Mouse (Mus musculus): ENCODE measurements around the gene Tnik. TPM values are rescaled to one million over a fixed set of nuclear protein-coding genes. Genes with fewer than 3 reads are reported as not detected.
A peak's percentile ranks its signal among the peaks of the same experiment; 100 is the strongest.

The Tnik gene
- polyA plus RNA-seq, 1 experiment from 2014 or later, result 40.1 TPM

DNA sequence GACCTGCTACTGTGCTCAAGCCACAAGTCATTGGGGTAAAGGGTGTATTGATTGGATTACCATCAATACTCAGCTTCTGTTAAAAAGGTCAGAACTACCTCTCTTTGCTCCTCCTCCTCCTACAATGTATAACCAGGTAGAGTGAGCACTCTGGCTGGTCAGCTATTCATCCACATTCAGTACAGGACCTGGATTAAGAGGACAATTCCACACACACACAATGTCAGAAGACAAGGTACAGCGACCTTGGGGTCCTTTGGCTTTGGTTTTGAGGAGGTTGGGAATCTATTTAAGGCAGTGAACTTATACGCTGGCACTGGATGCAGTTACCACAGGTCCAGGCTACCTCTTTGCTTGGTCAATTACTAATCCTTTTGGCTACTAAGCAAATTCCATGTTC lies 434.8 kb downstream of the Tnik start, which contains the start of gene Slc2a2:
TSS of gene Slc2a2 (plus strand) at position 107 of the 400 bp plus-strand sequence.
- DNase-seq (ENCODE audit: low spot score), result no peak
- WGBS, result 89% methylated on average over 2 of the region's 2 CpGs
- ATAC-seq (ENCODE audit: low FRiP score), result no peak
- H3K9ac ChIP-seq (ENCODE audit: low read depth, low read length), result no peak within 1 kb of the TSS
- H3K4me3 ChIP-seq (ENCODE audit: low read depth, low read length), result no peak within 1 kb of the TSS
- no peaks in the 10 kb centered on the region for H3K9me3 ChIP-seq (ENCODE audit: control insufficient read depth, low read length)
- H3K27me3 ChIP-seq (ENCODE audit: control insufficient read depth, insufficient read depth, low read length), result no peaks in the 10 kb centered on the region
- no peaks in the 10 kb centered on the region for H3K4me1 ChIP-seq (replicated peaks; ENCODE audit: control insufficient read depth, insufficient read depth, low read length)
- H3K27ac ChIP-seq (ENCODE audit: low read depth, low read length), result no peak within 1 kb of the TSS
- H3K36me3 ChIP-seq (ENCODE audit: control insufficient read depth, insufficient read depth, low read length), result no peaks in the 10 kb centered on the region
- H3K4me2 ChIP-seq (replicated peaks; ENCODE audit: low read depth, low read length), result no peak within 1 kb of the TSS

DNA sequence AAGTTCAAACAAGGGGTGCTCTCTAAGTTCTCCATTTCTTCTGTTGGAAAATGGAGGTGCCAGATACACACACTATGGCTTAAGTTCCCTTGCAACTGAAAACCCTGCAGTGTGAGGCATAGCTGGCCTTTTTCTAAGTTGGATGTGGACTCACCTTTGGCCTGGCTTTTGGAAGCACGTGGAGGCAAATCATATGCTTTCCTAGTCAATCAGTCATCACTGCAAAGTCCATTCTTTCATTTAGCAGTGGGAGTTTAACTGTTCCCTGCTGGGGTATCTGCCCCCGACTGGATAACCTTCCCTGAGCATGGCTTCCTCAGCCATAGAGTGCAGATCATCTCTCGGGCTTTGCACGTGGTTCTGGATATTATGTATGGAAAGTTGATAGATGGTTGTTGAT lies 436.6 kb downstream of the Tnik start:
- 69% methylated on average over 4 of the region's 4 CpGs for WGBS
- H3K27me3 ChIP-seq (ENCODE audit: control insufficient read depth, insufficient read depth, low read length), result no peaks in the 10 kb centered on the region
- no peak overlapping the region for H3K9ac ChIP-seq (ENCODE audit: low read depth, low read length)
- DNase-seq (ENCODE audit: low spot score) (no peak), ATAC-seq (ENCODE audit: low FRiP score) (no peak)
- no peak overlapping the region for H3K4me3 ChIP-seq (ENCODE audit: low read depth, low read length)
- no peaks in the 10 kb centered on the region for H3K4me1 ChIP-seq (replicated peaks; ENCODE audit: control insufficient read depth, insufficient read depth, low read length)
- no peaks in the 10 kb centered on the region for H3K36me3 ChIP-seq (ENCODE audit: control insufficient read depth, insufficient read depth, low read length)
- no peaks in the 10 kb centered on the region for H3K9me3 ChIP-seq (ENCODE audit: control insufficient read depth, low read length)
- no peak overlapping the region for H3K4me2 ChIP-seq (replicated peaks; ENCODE audit: low read depth, low read length)
- no peak overlapping the region for H3K27ac ChIP-seq (ENCODE audit: low read depth, low read length)

DNA sequence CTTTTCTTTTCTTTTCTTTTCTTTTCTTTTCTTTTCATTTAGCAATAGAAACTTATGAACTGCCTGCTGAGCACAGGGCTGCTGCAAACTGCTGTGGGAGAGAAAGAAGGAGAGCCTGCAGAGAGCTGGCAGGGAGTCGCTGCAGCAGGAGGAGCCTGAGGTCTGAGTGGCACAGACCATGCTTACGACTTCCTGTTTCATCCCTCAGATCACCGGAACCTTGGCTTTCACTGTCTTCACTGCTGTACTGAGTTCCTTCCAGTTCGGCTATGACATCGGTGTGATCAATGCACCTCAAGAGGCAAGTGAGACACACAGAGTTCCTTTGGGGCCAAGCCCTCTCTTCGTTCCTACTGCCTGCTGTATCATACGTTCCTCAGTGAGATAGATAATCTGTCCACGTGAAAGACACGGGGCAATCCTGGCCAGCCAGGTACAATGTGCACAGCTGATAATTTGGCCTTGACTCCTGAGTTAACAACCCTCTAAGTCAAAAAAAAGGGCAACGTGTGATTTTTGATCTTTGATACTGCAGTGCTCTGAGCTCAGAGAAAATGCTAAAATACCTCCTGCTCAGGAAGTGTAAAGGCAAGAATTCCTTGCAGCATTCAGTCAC lies 442.6 kb downstream of the Tnik start:
- Histone ChIP-seq H3K9me3 (ENCODE audit: control insufficient read depth, low read length) (no peaks in the 10 kb centered on the region), H3K4me2 (replicated peaks; ENCODE audit: low read depth, low read length) (no peak overlapping the region), H3K27ac (ENCODE audit: low read depth, low read length) (no peak overlapping the region), H3K27me3 (ENCODE audit: control insufficient read depth, insufficient read depth, low read length) (no peaks in the 10 kb centered on the region), H3K9ac (ENCODE audit: low read depth, low read length) (no peak overlapping the region), H3K36me3 (ENCODE audit: control insufficient read depth, insufficient read depth, low read length) (no peaks in the 10 kb centered on the region), H3K4me3 (ENCODE audit: low read depth, low read length) (no peak overlapping the region), H3K4me1 (replicated peaks; ENCODE audit: control insufficient read depth, insufficient read depth, low read length) (no peaks in the 10 kb centered on the region)
- ATAC-seq (ENCODE audit: low FRiP score) (no peak), DNase-seq (ENCODE audit: low spot score) (no peak)
- WGBS, result 76% methylated on average over 10 of the region's 10 CpGs

DNA sequence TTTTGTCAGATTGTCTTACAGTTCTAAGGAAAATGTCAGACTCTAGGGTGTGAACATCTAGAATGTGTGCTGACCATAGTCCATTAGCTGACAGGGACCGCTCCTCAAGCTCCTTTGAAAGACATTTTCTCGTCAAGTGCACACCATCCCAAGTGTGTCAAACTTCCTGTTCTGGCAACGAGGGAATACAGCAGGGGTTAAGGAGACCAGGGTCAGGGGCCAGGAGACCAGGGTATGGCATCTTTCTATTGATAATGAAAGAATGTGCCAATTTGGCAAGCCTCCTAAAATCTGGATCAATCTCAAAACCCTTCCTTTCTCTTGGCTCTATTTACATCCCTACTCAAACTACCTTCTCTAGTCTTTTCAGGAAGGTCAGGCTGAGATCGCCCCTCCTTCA lies 443.7 kb downstream of the Tnik start:
- Histone ChIP-seq H3K27me3 (ENCODE audit: control insufficient read depth, insufficient read depth, low read length) (no peaks in the 10 kb centered on the region), H3K9me3 (ENCODE audit: control insufficient read depth, low read length) (no peaks in the 10 kb centered on the region), H3K4me1 (replicated peaks; ENCODE audit: control insufficient read depth, insufficient read depth, low read length) (no peaks in the 10 kb centered on the region), H3K27ac (ENCODE audit: low read depth, low read length) (no peak overlapping the region), H3K9ac (ENCODE audit: low read depth, low read length) (no peak overlapping the region), H3K36me3 (ENCODE audit: control insufficient read depth, insufficient read depth, low read length) (no peaks in the 10 kb centered on the region), H3K4me2 (replicated peaks; ENCODE audit: low read depth, low read length) (no peak overlapping the region), H3K4me3 (ENCODE audit: low read depth, low read length) (no peak overlapping the region)
- no peak for DNase-seq (ENCODE audit: low spot score)
- 78% methylated on average over 4 of the region's 4 CpGs for WGBS
- ATAC-seq (ENCODE audit: low FRiP score), result no peak

DNA sequence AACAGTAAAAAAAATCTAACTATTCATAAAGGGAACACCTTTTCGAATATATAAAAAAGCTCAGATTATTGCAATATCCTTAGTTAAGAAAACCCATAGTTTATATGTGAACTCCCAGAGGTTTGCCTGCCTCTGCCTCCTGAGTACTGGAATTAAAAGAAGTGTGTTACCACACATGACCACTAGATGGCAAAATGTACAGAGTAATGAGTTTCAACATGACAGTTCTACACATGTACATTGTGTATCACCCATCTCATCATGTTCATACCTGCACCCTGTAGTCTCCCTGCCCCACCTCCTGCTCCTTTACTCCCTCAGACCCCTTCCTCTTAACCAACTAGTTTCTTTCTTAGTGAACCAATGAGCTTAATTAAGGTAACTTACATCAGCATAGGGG lies 446.7 kb downstream of the Tnik start:
- Histone ChIP-seq H3K9me3 (ENCODE audit: control insufficient read depth, low read length) (no peaks in the 10 kb centered on the region), H3K27me3 (ENCODE audit: control insufficient read depth, insufficient read depth, low read length) (no peaks in the 10 kb centered on the region), H3K9ac (ENCODE audit: low read depth, low read length) (no peak overlapping the region), H3K4me2 (replicated peaks; ENCODE audit: low read depth, low read length) (no peak overlapping the region), H3K36me3 (ENCODE audit: control insufficient read depth, insufficient read depth, low read length) (no peaks in the 10 kb centered on the region), H3K4me1 (replicated peaks; ENCODE audit: control insufficient read depth, insufficient read depth, low read length) (no peaks in the 10 kb centered on the region), H3K27ac (ENCODE audit: low read depth, low read length) (no peak overlapping the region), H3K4me3 (ENCODE audit: low read depth, low read length) (no peak overlapping the region)
- 80% methylated on average over 1 of the region's 1 CpGs for WGBS
- DNase-seq (ENCODE audit: low spot score) (peak; percentile 15), ATAC-seq (ENCODE audit: low FRiP score) (no peak)

DNA sequence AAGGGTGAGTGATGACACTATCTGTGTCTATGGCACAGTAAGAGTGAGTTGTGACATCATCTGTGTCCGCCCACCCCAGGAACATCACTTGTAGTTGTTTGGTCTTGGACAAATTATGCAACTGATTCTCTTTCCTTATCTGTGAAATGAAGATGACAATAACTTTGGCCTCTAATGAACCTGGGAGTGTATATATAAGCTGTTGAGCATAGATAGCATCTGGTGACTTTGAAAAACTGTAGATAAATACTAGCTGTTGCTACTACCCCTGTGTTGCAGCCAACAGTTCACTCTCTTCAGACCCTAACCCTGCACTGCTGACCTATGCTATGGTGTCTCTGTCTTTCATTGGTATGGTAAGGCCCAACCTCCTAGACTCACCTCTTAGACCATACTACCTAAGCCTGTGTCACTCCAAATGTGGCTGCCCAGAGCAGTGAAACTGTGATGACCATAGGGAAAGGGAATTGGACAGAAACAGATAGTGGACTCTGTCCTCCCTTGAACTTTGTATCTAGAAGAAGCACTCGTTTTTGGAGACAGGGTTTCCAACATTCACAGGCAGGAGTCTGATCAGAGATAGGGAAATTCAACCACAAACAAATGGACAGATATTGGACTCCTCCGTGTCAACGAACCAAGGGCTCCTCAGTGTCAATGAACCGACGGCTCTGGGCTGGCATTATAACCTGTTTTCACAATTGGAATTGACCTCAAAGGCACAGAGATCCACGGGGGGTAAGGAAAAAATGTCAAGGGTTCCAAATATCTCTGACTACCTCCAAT lies 451.1 kb downstream of the Tnik start:
- H3K4me1 ChIP-seq (replicated peaks; ENCODE audit: control insufficient read depth, insufficient read depth, low read length), result no peaks in the 10 kb centered on the region
- no peak overlapping the region for H3K4me3 ChIP-seq (ENCODE audit: low read depth, low read length)

DNA sequence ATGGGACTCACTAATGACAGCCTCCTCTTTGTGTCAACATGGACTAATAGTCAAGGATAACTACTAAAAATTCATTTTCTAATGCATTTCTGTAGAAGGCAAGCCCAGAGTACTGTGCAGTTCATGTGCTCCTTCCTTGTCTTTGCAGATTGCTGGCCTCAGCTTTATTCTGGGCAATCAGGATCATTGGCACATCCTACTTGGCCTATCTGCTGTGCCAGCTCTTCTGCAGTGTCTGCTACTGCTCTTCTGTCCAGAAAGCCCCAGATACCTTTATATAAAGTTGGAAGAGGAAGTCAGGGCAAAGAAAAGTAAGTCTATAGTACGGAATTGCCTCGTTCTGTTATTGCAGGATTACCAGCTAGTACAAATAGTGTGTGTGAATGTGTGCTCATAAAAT lies 455.5 kb downstream of the Tnik start:
- 88% methylated on average over 2 of the region's 2 CpGs for WGBS
- DNase-seq (ENCODE audit: low spot score), result no peak

More for the DNA sequence above, 451.1 kb downstream of the Tnik start:
- no peaks in the 10 kb centered on the region for H3K36me3 ChIP-seq (ENCODE audit: control insufficient read depth, insufficient read depth, low read length)
- H3K4me2 ChIP-seq (replicated peaks; ENCODE audit: low read depth, low read length), result no peak overlapping the region
- ATAC-seq (ENCODE audit: low FRiP score), result no peak
- H3K9me3 ChIP-seq (ENCODE audit: control insufficient read depth, low read length), result no peaks in the 10 kb centered on the region
- H3K9ac ChIP-seq (ENCODE audit: low read depth, low read length), result no peak overlapping the region
- WGBS, result 81% methylated on average over 7 of the region's 7 CpGs
- no peak for DNase-seq (ENCODE audit: low spot score)
- H3K27me3 ChIP-seq (ENCODE audit: control insufficient read depth, insufficient read depth, low read length), result no peaks in the 10 kb centered on the region
- no peak overlapping the region for H3K27ac ChIP-seq (ENCODE audit: low read depth, low read length)

DNA sequence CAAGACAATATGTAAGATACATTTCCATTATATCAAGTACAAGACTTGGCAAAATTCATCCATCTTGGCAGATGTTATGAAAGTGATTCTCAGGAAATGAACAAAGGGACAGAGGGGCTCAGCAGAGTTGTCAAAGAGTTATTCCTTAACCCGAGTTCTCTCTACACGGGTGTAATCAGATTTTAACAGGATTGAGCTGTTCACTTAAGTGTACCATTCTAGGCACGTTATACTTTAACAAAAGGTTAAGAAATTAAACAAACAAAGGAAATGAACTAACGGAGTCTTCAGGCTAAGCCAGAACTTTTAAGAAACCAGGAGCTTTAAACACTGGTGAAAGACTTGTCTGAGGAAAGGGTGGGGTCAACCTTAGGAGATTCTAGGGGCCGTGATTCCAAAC lies 458.2 kb downstream of the Tnik start:
- Histone ChIP-seq H3K27ac (ENCODE audit: low read depth, low read length) (no peak overlapping the region), H3K9ac (ENCODE audit: low read depth, low read length) (no peak overlapping the region), H3K36me3 (ENCODE audit: control insufficient read depth, insufficient read depth, low read length) (no peaks in the 10 kb centered on the region), H3K27me3 (ENCODE audit: control insufficient read depth, insufficient read depth, low read length) (no peaks in the 10 kb centered on the region), H3K9me3 (ENCODE audit: control insufficient read depth, low read length) (no peaks in the 10 kb centered on the region), H3K4me3 (ENCODE audit: low read depth, low read length) (no peak overlapping the region), H3K4me2 (replicated peaks; ENCODE audit: low read depth, low read length) (no peak overlapping the region), H3K4me1 (replicated peaks; ENCODE audit: control insufficient read depth, insufficient read depth, low read length) (no peaks in the 10 kb centered on the region)
- DNase-seq (ENCODE audit: low spot score) (no peak), ATAC-seq (ENCODE audit: low FRiP score) (no peak)
- WGBS, result 78% methylated on average over 5 of the region's 5 CpGs

More for the DNA sequence above, 455.5 kb downstream of the Tnik start:
- no peaks in the 10 kb centered on the region for H3K27me3 ChIP-seq (ENCODE audit: control insufficient read depth, insufficient read depth, low read length)
- no peaks in the 10 kb centered on the region for H3K4me1 ChIP-seq (replicated peaks; ENCODE audit: control insufficient read depth, insufficient read depth, low read length)
- no peak overlapping the region for H3K27ac ChIP-seq (ENCODE audit: low read depth, low read length)
- no peak overlapping the region for H3K4me3 ChIP-seq (ENCODE audit: low read depth, low read length)
- H3K9ac ChIP-seq (ENCODE audit: low read depth, low read length), result no peak overlapping the region
- H3K36me3 ChIP-seq (ENCODE audit: control insufficient read depth, insufficient read depth, low read length), result no peaks in the 10 kb centered on the region
- H3K9me3 ChIP-seq (ENCODE audit: control insufficient read depth, low read length), result no peaks in the 10 kb centered on the region
- ATAC-seq (ENCODE audit: low FRiP score), result no peak
- H3K4me2 ChIP-seq (replicated peaks; ENCODE audit: low read depth, low read length), result no peak overlapping the region

DNA sequence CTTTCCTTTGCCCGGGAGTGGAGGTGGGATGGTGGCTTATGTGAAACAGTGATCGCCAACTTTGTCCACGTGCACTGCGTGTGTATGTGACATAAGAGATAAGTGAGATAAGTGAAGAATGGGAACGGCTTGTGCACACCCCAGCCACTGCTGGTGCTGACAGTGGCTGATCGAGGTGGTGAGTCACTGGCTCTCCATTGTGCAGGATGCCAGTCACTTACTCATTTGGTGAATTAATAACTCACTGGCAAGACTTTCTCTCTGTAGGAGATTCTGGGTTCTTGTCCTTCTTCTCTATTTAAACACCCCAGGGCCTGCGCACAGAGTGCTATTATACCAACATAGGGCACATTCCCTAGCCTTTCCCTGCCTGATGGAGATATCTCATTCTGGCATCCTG lies 458.8 kb downstream of the Tnik start:
- WGBS, result 84% methylated on average over 7 of the region's 7 CpGs
- Histone ChIP-seq H3K9ac (ENCODE audit: low read depth, low read length) (no peak overlapping the region), H3K9me3 (ENCODE audit: control insufficient read depth, low read length) (no peaks in the 10 kb centered on the region), H3K27ac (ENCODE audit: low read depth, low read length) (no peak overlapping the region), H3K4me2 (replicated peaks; ENCODE audit: low read depth, low read length) (no peak overlapping the region), H3K4me1 (replicated peaks; ENCODE audit: control insufficient read depth, insufficient read depth, low read length) (no peaks in the 10 kb centered on the region), H3K36me3 (ENCODE audit: control insufficient read depth, insufficient read depth, low read length) (no peaks in the 10 kb centered on the region), H3K4me3 (ENCODE audit: low read depth, low read length) (no peak overlapping the region), H3K27me3 (ENCODE audit: control insufficient read depth, insufficient read depth, low read length) (no peaks in the 10 kb centered on the region)
- ATAC-seq (ENCODE audit: low FRiP score) (no peak), DNase-seq (ENCODE audit: low spot score) (no peak)
